8 mouse cellular contexts compared by ENCODE assay signal in genomic region chr1:65179634-65180249, GRCm38 (mm10). TPM values are rescaled to one million over a fixed set of nuclear protein-coding genes. Genes with fewer than 3 reads are reported as not detected.
A peak's percentile ranks its signal among the peaks of the same experiment; 100 is the strongest.
DNase-seq lines count a peak whose midpoint lies in the region; ATAC-seq lines count a peak whose summit lies in the region.

No protein-coding gene starts in this region.

- peak overlapping the region; percentile 97 for H3K27ac ChIP-seq in hindbrain, embryonic 12.5 days

- H3K9ac ChIP-seq in hindbrain, embryonic 12.5 days = peak overlapping the region; percentile 59; the same call in 1 of the 2 replicates

- no peaks in the 10 kb centered on the region for H3K9me3 ChIP-seq in hindbrain, embryonic 12.5 days (replicated peaks)

- no peaks in the 10 kb centered on the region for H3K27me3 ChIP-seq in hindbrain, embryonic 12.5 days

- H3K4me2 ChIP-seq in hindbrain, embryonic 12.5 days (replicated peaks) = peak overlapping the region; percentile 67

- peak; percentile 39 to 66 for DNase-seq in frontal cortex, postnatal 36 days (ENCODE audit: low spot score in 2 of 2)
- peak; percentile 78 for DNase-seq in c-Kit-negative CD71-positive TER-119-positive erythroid progenitor cells, embryonic 14.5 days (ENCODE audit: low read depth, low spot score)
- DNase-seq in fibroblast of lung, adult 2 months (ENCODE audit: low read depth) = peak; percentile 46
- DNase-seq in left cerebral cortex, adult 18-20 months (ENCODE audit: low spot score in 2 of 2) = peak; percentile 36 to 73
- peak; percentile 65 for DNase-seq in skeletal muscle tissue, adult 2 months (ENCODE audit: low read depth, low spot score)

- no peak for ATAC-seq in frontal cortex, adult (ENCODE audit: low TSS enrichment)
- ATAC-seq in hindbrain, embryonic 12.5 days (ENCODE audit: low FRiP score) = no peak; the same call in 1 of the 2 replicates
- 0 out of 2 replicates have a peak, but pooled peaks have one; percentile 13 for ATAC-seq in megakaryocyte, adult 5-6 weeks (ENCODE audit: poor library complexity, severe bottlenecking)

- peaks cover 25% of the 10 kb centered on the region for H3K4me1 ChIP-seq in hindbrain, embryonic 12.5 days

- H3K4me3 ChIP-seq in hindbrain, embryonic 12.5 days = peak overlapping the region; percentile 60

- H3K36me3 ChIP-seq in hindbrain, embryonic 12.5 days = 0 out of 2 replicates have a peak, but pooled peaks cover under 1% of the 10 kb centered on the region

- 5% methylated on average over 11 of the region's 11 CpGs for WGBS in hindbrain, embryonic 12.5 days

RNA-seq across cellular contexts. Expression of gene Idh1, which starts 6.6 kb away (rescaled TPM):
- polyA plus RNA-seq in hindbrain, embryonic 12.5 days (2016; fragmentation: Nextera tagmentation; extraction: Ambion mirVana) = 383 and 401 TPM in 2 replicates
- total RNA-seq in left cerebral cortex, adult 18-20 months (2021) = 10 to 100 TPM; 41.3 to 41.6 TPM
- 196 and 202 TPM in 2 replicates for total RNA-seq in megakaryocyte, adult 5-6 weeks (2015)
- total RNA-seq in megakaryocyte, adult 5-6 weeks (2017) = 354 and 378 TPM in 2 replicates

RNA-seq across cellular contexts. Expression of gene Pikfyve, which starts 6.7 kb away (rescaled TPM):
- polyA plus RNA-seq in hindbrain, embryonic 12.5 days (2016; fragmentation: Nextera tagmentation; extraction: Ambion mirVana) = 18.9 and 20.2 TPM in 2 replicates
- total RNA-seq in left cerebral cortex, adult 18-20 months (2021) = 10 to 100 TPM; 44.3 to 47.5 TPM
- 30.0 and 31.5 TPM in 2 replicates for total RNA-seq in megakaryocyte, adult 5-6 weeks (2015)
- total RNA-seq in megakaryocyte, adult 5-6 weeks (2017) = 40.2 and 46.2 TPM in 2 replicates

RNA-seq across cellular contexts. Expression of gene D630023F18Rik, which starts 56.7 kb away (rescaled TPM):
- polyA plus RNA-seq in hindbrain, embryonic 12.5 days (2016; fragmentation: Nextera tagmentation; extraction: Ambion mirVana) = 0.39 and 0.42 TPM in 2 replicates
- 1 to 10 TPM; 5.6 to 6.7 TPM for total RNA-seq in left cerebral cortex, adult 18-20 months (2021)
- total RNA-seq in megakaryocyte, adult 5-6 weeks (2015) = 0.39 and 1.1 TPM in 2 replicates
- total RNA-seq in megakaryocyte, adult 5-6 weeks (2017) = 0.73 and 1.5 TPM in 2 replicates

Comparison
In these comparisons a context has a peak if more than half of its experiments do, and no peak if none do; other contexts are left out.
1. RNA of gene Idh1, which starts 6.6 kb away (total RNA-seq): 196 to 378 TPM in megakaryocyte, adult 5-6 weeks; 41.3 to 41.6 TPM in left cerebral cortex, adult 18-20 months; every median in the first group is over 4 times any median in the second.
2. Peak in every context shown above with its lines, with median percentiles within 50 percentile points of each other: DNase-seq.